Mouse (Mus musculus) stomach, embryonic 14.5 days (tissue): ENCODE measurements around the gene Elmo2. TPM values are rescaled to one million over a fixed set of nuclear protein-coding genes. Genes with fewer than 3 reads are reported as not detected.

ENCODE experiments used
- ATAC-seq: fragments of 200-750 bp; cut with Nextera tagmentation; 2 replicates; pipeline ENCODE4 v1.8.0; 2017; ENCODE audit warnings: low read depth, moderate TSS enrichment; ENCODE audit not compliant: insufficient number of reproducible peaks, insufficient read depth, low FRiP score
- H3K27ac ChIP-seq: fragments of 300-500 bp; sonication (generic); 2 replicates; pipeline ENCODE4 v1.5.1; 2014; ENCODE audit warnings: mild to moderate bottlenecking, low read length, moderate library complexity, mixed read lengths
- H3K27me3 ChIP-seq: fragments of 300-500 bp; sonication (generic); 2 replicates; pipeline ENCODE4 v1.6.1; 2014; ENCODE audit warnings: low read length, control low read depth, mixed read lengths; ENCODE audit not compliant: control insufficient read depth, insufficient read depth
- H3K36me3 ChIP-seq: fragments of 300-500 bp; sonication (generic); 2 replicates; pipeline ENCODE4 v1.6.1; 2014; ENCODE audit warnings: mild to moderate bottlenecking, control low read depth, low read length, moderate library complexity, mixed read lengths; ENCODE audit not compliant: control insufficient read depth, insufficient read depth
- H3K4me1 ChIP-seq: fragments of 300-500 bp; sonication (generic); 2 replicates; pipeline ENCODE4 v1.6.1; 2014; ENCODE audit warnings: low read length, control low read depth, mixed read lengths; ENCODE audit not compliant: control insufficient read depth, insufficient read depth
- H3K4me2 ChIP-seq: fragments of 300-500 bp; sonication (generic); replicated peaks from 2 replicates; pipeline ENCODE4 v1.6.1; 2014; ENCODE audit warnings: low read depth, low read length, control low read depth
- H3K4me3 ChIP-seq: fragments of 300-500 bp; sonication (generic); 2 replicates; pipeline ENCODE4 v1.5.1; 2014; ENCODE audit warnings: low read depth, low read length, control low read depth
- H3K9ac ChIP-seq: fragments of 300-500 bp; sonication (generic); replicated peaks from 2 replicates; pipeline ENCODE4 v1.6.1; 2014; ENCODE audit warnings: low read depth, mild to moderate bottlenecking, control low read depth, low read length, moderate library complexity, mixed read lengths
- H3K9me3 ChIP-seq: fragments of 300-500 bp; sonication (generic); 2 replicates; pipeline ENCODE4 v1.6.1; 2016; ENCODE audit warnings: low read depth, low read length, control low read depth; ENCODE audit not compliant: control insufficient read depth
- WGBS: fragments of 180-500 bp; shearing (Covaris S2); extraction: QIAGEN DNeasy Blood & Tissue Kit; methylation state at CpG from one replicate; pipeline ENCODE4 v1.1.7; 2014; 5-methylcytosine and 5-hydroxymethylcytosine counted together
- polyA plus RNA-seq: library from polyadenylated mRNA; unstranded; fragments of >200 nt; fragmentation: Nextera tagmentation; extraction: Ambion mirVana; gene quantifications from 2 replicates; pipeline ENCODE4 v1.2.1, GENCODE M21; 2014

The Elmo2 gene
- polyA plus RNA-seq, 1 experiment from 2014 or later: 77.8 TPM

GRCm38 (mm10) chr2:165320531-165321150 is 5.6 kb downstream of the Elmo2 start:
- Histone ChIP-seq H3K4me2 (peak overlapping the region; percentile 10; the same call in 1 of the 2 replicates), H3K27ac (peak overlapping the region; percentile 24; the same call in 1 of the 2 replicates), H3K27me3 (no peaks in the 10 kb centered on the region), H3K9ac (no peak overlapping the region), H3K4me3 (no peak overlapping the region), H3K4me1 (peaks cover 66% of the 10 kb centered on the region), H3K9me3 (no peaks in the 10 kb centered on the region), H3K36me3 (peaks cover 4% of the 10 kb centered on the region; the same call in 1 of the 2 replicates)
- WGBS: 66% methylated on average over 12 of the region's 12 CpGs
- ATAC-seq: no peak

GRCm38 (mm10) chr2:165319503-165319902 is 6.8 kb downstream of the Elmo2 start:
- Histone ChIP-seq H3K9me3 (no peaks in the 10 kb centered on the region), H3K4me2 (no peak overlapping the region), H3K4me3 (no peak overlapping the region), H3K9ac (no peak overlapping the region), H3K27me3 (no peaks in the 10 kb centered on the region), H3K27ac (no peak overlapping the region), H3K36me3 (peaks cover 14% of the 10 kb centered on the region), H3K4me1 (peaks cover 54% of the 10 kb centered on the region)
- ATAC-seq: no peak
- WGBS: 46% methylated on average over 4 of the region's 4 CpGs

GRCm38 (mm10) chr2:165318941-165319340 is 7.3 kb downstream of the Elmo2 start:
- H3K27ac ChIP-seq: no peak overlapping the region
- H3K9me3 ChIP-seq: no peaks in the 10 kb centered on the region
- H3K4me1 ChIP-seq: peaks cover 49% of the 10 kb centered on the region
- no peak overlapping the region for H3K9ac ChIP-seq
- peaks cover 20% of the 10 kb centered on the region for H3K36me3 ChIP-seq
- H3K4me2 ChIP-seq: no peak overlapping the region
- 85% methylated on average over 7 of the region's 7 CpGs for WGBS
- H3K27me3 ChIP-seq: no peaks in the 10 kb centered on the region
- ATAC-seq: no peak
- H3K4me3 ChIP-seq: no peak overlapping the region

- H3K27me3 ChIP-seq: no peaks in the 10 kb centered on the region
- no peak overlapping the region for H3K9ac ChIP-seq
- peak overlapping the region; percentile 52; the same call in 1 of the 2 replicates for H3K27ac ChIP-seq
- 40% methylated on average over 16 of the region's 16 CpGs for WGBS
- ATAC-seq: no peak
- no peak overlapping the region for H3K4me3 ChIP-seq
- no peaks in the 10 kb centered on the region for H3K9me3 ChIP-seq
- H3K4me1 ChIP-seq: peaks cover 43% of the 10 kb centered on the region
- H3K4me2 ChIP-seq: no peak overlapping the region
- H3K36me3 ChIP-seq: peaks cover 30% of the 10 kb centered on the region
Observed at GRCm38 (mm10) chr2:165317621-165318263, 8.5 kb downstream of the Elmo2 start.

- no peak overlapping the region for H3K4me3 ChIP-seq
- H3K27ac ChIP-seq: peak overlapping the region; percentile 52; the same call in 1 of the 2 replicates
- no peak overlapping the region for H3K9ac ChIP-seq
- H3K4me1 ChIP-seq: peaks cover 43% of the 10 kb centered on the region
- H3K9me3 ChIP-seq: no peaks in the 10 kb centered on the region
- ATAC-seq: peak; percentile 69; the same call in 1 of the 2 replicates
- H3K4me2 ChIP-seq: no peak overlapping the region
- no peaks in the 10 kb centered on the region for H3K27me3 ChIP-seq
- H3K36me3 ChIP-seq: peaks cover 36% of the 10 kb centered on the region
- 11% methylated on average over 9 of the region's 9 CpGs for WGBS
Observed at GRCm38 (mm10) chr2:165316837-165317473, 9.3 kb downstream of the Elmo2 start.

- ATAC-seq: no peak
- H3K4me3 ChIP-seq: no peak overlapping the region
- no peak overlapping the region for H3K4me2 ChIP-seq
- peaks cover 38% of the 10 kb centered on the region for H3K4me1 ChIP-seq
- H3K9me3 ChIP-seq: no peaks in the 10 kb centered on the region
- H3K27ac ChIP-seq: peak overlapping the region; percentile 21; the same call in 1 of the 2 replicates
- H3K9ac ChIP-seq: no peak overlapping the region
- H3K36me3 ChIP-seq: peaks cover 39% of the 10 kb centered on the region
- 47% methylated on average over 10 of the region's 10 CpGs for WGBS
- no peaks in the 10 kb centered on the region for H3K27me3 ChIP-seq
Observed at GRCm38 (mm10) chr2:165316204-165316603, 10.1 kb downstream of the Elmo2 start.

GRCm38 (mm10) chr2:165314197-165314596 is 12.1 kb downstream of the Elmo2 start:
- H3K27ac ChIP-seq: no peak overlapping the region
- peaks cover 27% of the 10 kb centered on the region for H3K4me1 ChIP-seq
- 85% methylated on average over 8 of the region's 8 CpGs for WGBS
- H3K9me3 ChIP-seq: no peaks in the 10 kb centered on the region
- H3K4me3 ChIP-seq: no peak overlapping the region
- H3K9ac ChIP-seq: no peak overlapping the region
- H3K36me3 ChIP-seq: peaks cover 48% of the 10 kb centered on the region
- H3K27me3 ChIP-seq: no peaks in the 10 kb centered on the region
- H3K4me2 ChIP-seq: no peak overlapping the region
- no peak for ATAC-seq

GRCm38 (mm10) chr2:165312381-165312780 is 13.9 kb downstream of the Elmo2 start:
- WGBS: 75% methylated on average over 7 of the region's 7 CpGs
- no peak for ATAC-seq
- peaks cover 48% of the 10 kb centered on the region for H3K36me3 ChIP-seq

More at GRCm38 (mm10) chr2:165312381-165312780, 13.9 kb downstream of the Elmo2 start:
- H3K27me3 ChIP-seq: no peaks in the 10 kb centered on the region
- H3K4me1 ChIP-seq: peaks cover 12% of the 10 kb centered on the region
- H3K9ac ChIP-seq: no peak overlapping the region
- H3K4me2 ChIP-seq: no peak overlapping the region
- no peak overlapping the region for H3K4me3 ChIP-seq
- H3K27ac ChIP-seq: no peak overlapping the region
- H3K9me3 ChIP-seq: no peaks in the 10 kb centered on the region
